Mouse (Mus musculus): Measurements from ENCODE around the gene Slc37a1. TPM values are rescaled to one million over a fixed set of nuclear protein-coding genes. Genes with fewer than 3 reads are reported as not detected.

The Slc37a1 gene
- polyA plus RNA-seq, 1 experiment from 2014 or later: 21.1 TPM

DNA sequence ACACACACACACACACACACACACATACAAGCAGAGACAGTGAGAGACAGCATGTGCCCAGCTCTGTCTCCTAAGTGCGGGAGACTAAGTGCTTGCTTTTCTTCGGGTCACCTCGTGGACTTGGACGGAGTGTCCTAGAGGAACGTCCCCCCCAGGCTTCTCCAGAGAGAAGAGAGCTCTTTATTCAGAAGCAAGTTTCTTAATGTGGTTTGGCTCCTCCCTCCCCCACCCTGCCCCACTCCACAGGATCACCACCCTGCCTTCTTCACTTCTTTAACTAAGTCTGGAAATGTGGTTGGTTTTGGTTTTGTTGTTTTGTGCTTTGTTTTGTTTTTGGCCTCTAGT is 19.2 kb downstream of the Slc37a1 start:
- Histone ChIP-seq H3K27me3 (replicated peaks; ENCODE audit: control insufficient read depth, insufficient read depth, low read length) (no peaks in the 10 kb centered on the region), H3K4me1 (ENCODE audit: control insufficient read depth, insufficient read depth, low read length) (peaks cover 23% of the 10 kb centered on the region), H3K27ac (ENCODE audit: low read length) (peak overlapping the region; percentile 95), H3K9me3 (ENCODE audit: control insufficient read depth, low read length) (no peaks in the 10 kb centered on the region), H3K36me3 (ENCODE audit: control insufficient read depth, insufficient read depth, low read length) (no peaks in the 10 kb centered on the region; the same call in 1 of the 2 replicates), H3K4me3 (ENCODE audit: low read length) (no peak overlapping the region), H3K9ac (ENCODE audit: low read depth, low read length) (no peak overlapping the region), H3K4me2 (ENCODE audit: low read depth, low read length) (no peak overlapping the region)
- ATAC-seq: no peak
- WGBS: 48% methylated on average over 5 of the region's 5 CpGs

DNA sequence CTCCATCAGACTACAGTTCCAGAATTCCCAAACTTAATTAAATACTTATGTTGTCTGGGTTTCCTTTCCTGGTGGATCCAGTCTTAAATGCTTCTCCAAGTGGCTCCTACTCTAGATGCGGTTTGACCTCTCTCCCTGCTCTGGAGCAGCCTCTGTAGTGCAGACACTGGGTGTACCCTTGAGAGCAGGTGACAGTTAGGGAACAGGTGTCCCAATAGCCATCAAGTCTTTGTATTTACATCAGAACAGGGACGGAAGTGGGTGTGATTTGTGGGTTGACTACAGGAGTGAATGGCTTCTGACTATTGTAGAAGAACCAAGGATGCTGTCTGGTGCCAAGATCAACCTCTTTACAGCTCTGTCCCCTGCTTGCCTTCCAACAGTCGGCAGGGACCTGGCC is 21.2 kb downstream of the Slc37a1 start:
- 65% methylated on average over 3 of the region's 3 CpGs for WGBS

DNA sequence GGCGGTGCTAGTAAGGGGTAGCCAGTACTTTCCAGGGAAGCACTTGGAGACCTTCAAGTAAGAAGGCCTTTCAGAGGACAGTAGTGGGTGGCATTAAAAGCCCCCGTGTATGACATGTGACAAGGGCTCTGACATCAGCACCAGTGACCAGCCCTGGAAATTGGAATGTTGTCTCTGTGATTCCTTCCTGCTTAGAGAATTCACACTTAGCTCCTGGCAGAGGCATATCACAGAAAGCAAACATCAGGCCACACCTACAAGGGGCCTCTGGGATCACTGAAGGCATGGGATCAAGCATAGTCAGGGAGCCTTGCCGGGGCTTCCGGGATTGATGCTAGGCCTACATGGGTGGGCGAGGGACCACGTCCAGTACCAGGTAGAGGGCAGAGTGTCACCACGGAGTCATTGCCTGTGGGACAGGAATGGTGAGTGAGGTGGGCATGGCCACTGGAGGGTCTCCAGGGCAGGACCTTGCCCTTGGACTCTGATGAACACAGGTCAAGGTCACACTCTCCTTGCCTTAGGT is 21.8 kb downstream of the Slc37a1 start:
- Histone ChIP-seq H3K9me3 (ENCODE audit: control insufficient read depth, low read length) (no peaks in the 10 kb centered on the region), H3K27me3 (replicated peaks; ENCODE audit: control insufficient read depth, insufficient read depth, low read length) (no peaks in the 10 kb centered on the region), H3K4me2 (ENCODE audit: low read depth, low read length) (no peak overlapping the region), H3K4me1 (ENCODE audit: control insufficient read depth, insufficient read depth, low read length) (peaks cover 26% of the 10 kb centered on the region), H3K36me3 (ENCODE audit: control insufficient read depth, insufficient read depth, low read length) (no peaks in the 10 kb centered on the region; the same call in 1 of the 2 replicates), H3K27ac (ENCODE audit: low read length) (peak overlapping the region; percentile 55), H3K4me3 (ENCODE audit: low read length) (no peak overlapping the region), H3K9ac (ENCODE audit: low read depth, low read length) (no peak overlapping the region)
- ATAC-seq: peak; percentile 36; the same call in 1 of the 2 replicates
- WGBS: 72% methylated on average over 7 of the region's 7 CpGs

More for the DNA sequence above, 21.2 kb downstream of the Slc37a1 start:
- Histone ChIP-seq H3K4me1 (ENCODE audit: control insufficient read depth, insufficient read depth, low read length) (peaks cover 26% of the 10 kb centered on the region), H3K36me3 (ENCODE audit: control insufficient read depth, insufficient read depth, low read length) (no peaks in the 10 kb centered on the region; the same call in 1 of the 2 replicates), H3K9ac (ENCODE audit: low read depth, low read length) (no peak overlapping the region), H3K27ac (ENCODE audit: low read length) (peak overlapping the region; percentile 55), H3K4me2 (ENCODE audit: low read depth, low read length) (no peak overlapping the region), H3K4me3 (ENCODE audit: low read length) (no peak overlapping the region), H3K9me3 (ENCODE audit: control insufficient read depth, low read length) (no peaks in the 10 kb centered on the region), H3K27me3 (replicated peaks; ENCODE audit: control insufficient read depth, insufficient read depth, low read length) (no peaks in the 10 kb centered on the region)
- ATAC-seq: no peak

GRCm38 (mm10) chr17:31309281-31309793 is 22.7 kb downstream of the Slc37a1 start:
- Histone ChIP-seq H3K4me1 (ENCODE audit: control insufficient read depth, insufficient read depth, low read length) (peaks cover 26% of the 10 kb centered on the region), H3K36me3 (ENCODE audit: control insufficient read depth, insufficient read depth, low read length) (no peaks in the 10 kb centered on the region; the same call in 1 of the 2 replicates), H3K27me3 (replicated peaks; ENCODE audit: control insufficient read depth, insufficient read depth, low read length) (no peaks in the 10 kb centered on the region), H3K27ac (ENCODE audit: low read length) (no peak overlapping the region), H3K4me3 (ENCODE audit: low read length) (no peak overlapping the region), H3K4me2 (ENCODE audit: low read depth, low read length) (no peak overlapping the region), H3K9me3 (ENCODE audit: control insufficient read depth, low read length) (no peaks in the 10 kb centered on the region), H3K9ac (ENCODE audit: low read depth, low read length) (no peak overlapping the region)
- ATAC-seq: no peak
- 41% methylated on average over 6 of the region's 6 CpGs for WGBS

DNA sequence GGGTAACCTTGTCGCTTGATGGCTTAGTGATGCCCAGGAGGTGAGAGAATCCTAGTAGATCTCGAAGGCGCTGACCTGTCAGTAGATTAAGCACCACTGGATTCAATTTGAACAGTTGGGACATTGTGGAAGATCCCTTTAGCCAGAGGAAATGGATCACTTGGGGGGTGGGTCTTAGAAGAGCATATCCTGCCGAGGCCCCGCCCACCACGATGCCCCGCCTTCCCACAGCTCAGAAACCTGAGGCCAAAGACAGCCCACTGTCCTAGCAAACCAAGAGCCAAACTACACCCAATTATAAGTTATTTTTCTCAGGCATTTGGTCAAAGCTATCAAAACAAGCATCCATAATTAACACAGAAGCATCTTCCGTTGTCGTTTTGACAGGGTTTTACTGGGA is 24.5 kb downstream of the Slc37a1 start:
- no peaks in the 10 kb centered on the region; the same call in 1 of the 2 replicates for H3K36me3 ChIP-seq (ENCODE audit: control insufficient read depth, insufficient read depth, low read length)
- H3K4me3 ChIP-seq (ENCODE audit: low read length): no peak overlapping the region
- no peak overlapping the region for H3K9ac ChIP-seq (ENCODE audit: low read depth, low read length)
- WGBS: 74% methylated on average over 9 of the region's 9 CpGs
- no peak for ATAC-seq
- no peak overlapping the region for H3K27ac ChIP-seq (ENCODE audit: low read length)
- H3K4me2 ChIP-seq (ENCODE audit: low read depth, low read length): no peak overlapping the region
- peaks cover 23% of the 10 kb centered on the region for H3K4me1 ChIP-seq (ENCODE audit: control insufficient read depth, insufficient read depth, low read length)
- no peaks in the 10 kb centered on the region for H3K9me3 ChIP-seq (ENCODE audit: control insufficient read depth, low read length)
- H3K27me3 ChIP-seq (replicated peaks; ENCODE audit: control insufficient read depth, insufficient read depth, low read length): no peaks in the 10 kb centered on the region

DNA sequence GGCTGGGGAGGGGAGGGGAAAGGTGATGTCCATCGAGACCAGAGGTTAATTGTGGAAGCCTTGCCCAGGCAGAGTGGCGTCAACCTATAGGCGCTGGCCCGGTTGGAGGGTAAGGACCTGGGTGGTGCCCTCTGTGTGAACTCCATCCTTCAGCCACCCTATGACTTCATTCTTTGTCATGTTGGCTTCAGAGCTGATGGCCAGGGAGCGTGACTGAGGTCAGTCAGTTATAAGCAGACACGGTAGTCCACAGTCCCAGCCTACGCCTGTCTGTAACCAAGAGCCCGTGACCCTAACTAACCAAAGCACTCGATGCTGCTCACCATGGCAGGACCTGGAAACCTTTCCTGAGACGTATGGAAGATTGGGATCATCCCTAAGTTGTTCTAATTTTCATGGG is 26.1 kb downstream of the Slc37a1 start:
- Histone ChIP-seq H3K9ac (ENCODE audit: low read depth, low read length) (no peak overlapping the region), H3K4me2 (ENCODE audit: low read depth, low read length) (no peak overlapping the region), H3K36me3 (ENCODE audit: control insufficient read depth, insufficient read depth, low read length) (no peaks in the 10 kb centered on the region; the same call in 1 of the 2 replicates), H3K9me3 (ENCODE audit: control insufficient read depth, low read length) (no peaks in the 10 kb centered on the region), H3K27ac (ENCODE audit: low read length) (no peak overlapping the region), H3K4me3 (ENCODE audit: low read length) (no peak overlapping the region), H3K27me3 (replicated peaks; ENCODE audit: control insufficient read depth, insufficient read depth, low read length) (no peaks in the 10 kb centered on the region), H3K4me1 (ENCODE audit: control insufficient read depth, insufficient read depth, low read length) (peaks cover 24% of the 10 kb centered on the region)
- 76% methylated on average over 10 of the region's 10 CpGs for WGBS
- no peak for ATAC-seq

GRCm38 (mm10) chr17:31315046-31315792 is 28.6 kb downstream of the Slc37a1 start:
- 37% methylated on average over 13 of the region's 13 CpGs for WGBS
- Histone ChIP-seq H3K4me1 (ENCODE audit: control insufficient read depth, insufficient read depth, low read length) (peaks cover 25% of the 10 kb centered on the region), H3K27me3 (replicated peaks; ENCODE audit: control insufficient read depth, insufficient read depth, low read length) (no peaks in the 10 kb centered on the region), H3K4me3 (ENCODE audit: low read length) (no peak overlapping the region), H3K4me2 (ENCODE audit: low read depth, low read length) (no peak overlapping the region), H3K9me3 (ENCODE audit: control insufficient read depth, low read length) (no peaks in the 10 kb centered on the region), H3K27ac (ENCODE audit: low read length) (0 out of 2 replicates have a peak overlapping the region, but pooled peaks have one; percentile 10), H3K36me3 (ENCODE audit: control insufficient read depth, insufficient read depth, low read length) (no peaks in the 10 kb centered on the region; the same call in 1 of the 2 replicates), H3K9ac (ENCODE audit: low read depth, low read length) (peak overlapping the region; percentile 16; the same call in 1 of the 2 replicates)
- no peak for ATAC-seq

- Histone ChIP-seq H3K4me3 (ENCODE audit: low read length) (no peak overlapping the region), H3K4me2 (ENCODE audit: low read depth, low read length) (no peak overlapping the region), H3K36me3 (ENCODE audit: control insufficient read depth, insufficient read depth, low read length) (no peaks in the 10 kb centered on the region), H3K27ac (ENCODE audit: low read length) (no peak overlapping the region), H3K27me3 (replicated peaks; ENCODE audit: control insufficient read depth, insufficient read depth, low read length) (no peaks in the 10 kb centered on the region), H3K4me1 (ENCODE audit: control insufficient read depth, insufficient read depth, low read length) (peaks cover 33% of the 10 kb centered on the region), H3K9me3 (ENCODE audit: control insufficient read depth, low read length) (no peaks in the 10 kb centered on the region), H3K9ac (ENCODE audit: low read depth, low read length) (no peak overlapping the region)
- no peak for ATAC-seq
- 68% methylated on average over 6 of the region's 6 CpGs for WGBS
Measured at GRCm38 (mm10) chr17:31315993-31316392, 29.4 kb downstream of the Slc37a1 start.

GRCm38 (mm10) chr17:31316998-31317397 is 30.4 kb downstream of the Slc37a1 start:
- no peak for ATAC-seq
- Histone ChIP-seq H3K27ac (ENCODE audit: low read length) (0 out of 2 replicates have a peak overlapping the region, but pooled peaks have one; percentile 15), H3K4me3 (ENCODE audit: low read length) (no peak overlapping the region), H3K9ac (ENCODE audit: low read depth, low read length) (no peak overlapping the region), H3K4me2 (ENCODE audit: low read depth, low read length) (no peak overlapping the region), H3K27me3 (replicated peaks; ENCODE audit: control insufficient read depth, insufficient read depth, low read length) (no peaks in the 10 kb centered on the region), H3K9me3 (ENCODE audit: control insufficient read depth, low read length) (no peaks in the 10 kb centered on the region), H3K4me1 (ENCODE audit: control insufficient read depth, insufficient read depth, low read length) (peaks cover 38% of the 10 kb centered on the region), H3K36me3 (ENCODE audit: control insufficient read depth, insufficient read depth, low read length) (no peaks in the 10 kb centered on the region)
- 54% methylated on average over 3 of the region's 3 CpGs for WGBS
